Mouse (Mus musculus) liver, embryonic 11.5 days (tissue): ENCODE data around the gene Chst11. TPM values are rescaled to one million over a fixed set of nuclear protein-coding genes. Genes with fewer than 3 reads are reported as not detected.

ENCODE experiments used
- ATAC-seq: fragments of 200-750 bp; cut with Nextera tagmentation; replicated peaks from 2 replicates; pipeline ENCODE4 v1.8.0; 2017; ENCODE audit warnings: moderate number of reproducible peaks, mild to moderate bottlenecking, moderate TSS enrichment, moderate library complexity; ENCODE audit not compliant: low FRiP score
- DNase-seq: peaks from one replicate; pipeline ENCODE4 v3.0.0-alpha.2; 2017; ENCODE audit warnings: low spot score
- H3K27ac ChIP-seq: fragments of 300-500 bp; sonication (generic); 2 replicates; pipeline ENCODE4 v1.5.1; 2014; ENCODE audit warnings: mild to moderate bottlenecking, low read depth, low read length, control low read depth
- H3K27me3 ChIP-seq: fragments of 300-500 bp; sonication (generic); replicated peaks from 2 replicates; pipeline ENCODE4 v1.6.1; 2014; ENCODE audit warnings: low read length, mixed read lengths; ENCODE audit not compliant: control insufficient read depth, insufficient read depth
- H3K36me3 ChIP-seq: fragments of 300-500 bp; sonication (generic); 2 replicates; pipeline ENCODE4 v1.6.1; 2014; ENCODE audit warnings: mild to moderate bottlenecking, low read length, moderate library complexity, mixed read lengths; ENCODE audit not compliant: control insufficient read depth, insufficient read depth
- H3K4me1 ChIP-seq: fragments of 300-500 bp; sonication (generic); replicated peaks from 2 replicates; pipeline ENCODE4 v1.6.1; 2014; ENCODE audit warnings: low read length, mixed read lengths; ENCODE audit not compliant: control insufficient read depth, insufficient read depth
- H3K4me2 ChIP-seq: fragments of 300-500 bp; sonication (generic); 2 replicates; pipeline ENCODE4 v1.6.1; 2014; ENCODE audit warnings: mild to moderate bottlenecking, control low read depth, moderate library complexity
- H3K4me3 ChIP-seq: fragments of 300-500 bp; sonication (generic); 2 replicates; pipeline ENCODE4 v1.5.1; 2014; ENCODE audit warnings: low read depth, low read length, control low read depth
- H3K9ac ChIP-seq: fragments of 300-500 bp; sonication (generic); 2 replicates; pipeline ENCODE4 v1.6.1; 2014; ENCODE audit warnings: low read depth, low read length, control low read depth
- H3K9me3 ChIP-seq: fragments of 300-500 bp; sonication (generic); 2 replicates; pipeline ENCODE4 v1.6.1; 2016; ENCODE audit warnings: low read length, inconsistent platforms, mixed read lengths; ENCODE audit not compliant: control insufficient read depth
- WGBS: fragments of 180-500 bp; shearing (Covaris S2); extraction: QIAGEN DNeasy Blood & Tissue Kit; methylation state at CpG from one replicate; pipeline ENCODE4 v1.1.7; 2014; 5-methylcytosine and 5-hydroxymethylcytosine counted together
- polyA plus RNA-seq: library from polyadenylated mRNA; unstranded; fragments of >200 nt; fragmentation: Nextera tagmentation; extraction: Ambion mirVana; gene quantifications from 2 replicates; pipeline ENCODE4 v1.2.1, GENCODE M21; 2014

Chst11 gene
- polyA plus RNA-seq, 1 experiment from 2014 or later, result 2.9 TPM

DNA sequence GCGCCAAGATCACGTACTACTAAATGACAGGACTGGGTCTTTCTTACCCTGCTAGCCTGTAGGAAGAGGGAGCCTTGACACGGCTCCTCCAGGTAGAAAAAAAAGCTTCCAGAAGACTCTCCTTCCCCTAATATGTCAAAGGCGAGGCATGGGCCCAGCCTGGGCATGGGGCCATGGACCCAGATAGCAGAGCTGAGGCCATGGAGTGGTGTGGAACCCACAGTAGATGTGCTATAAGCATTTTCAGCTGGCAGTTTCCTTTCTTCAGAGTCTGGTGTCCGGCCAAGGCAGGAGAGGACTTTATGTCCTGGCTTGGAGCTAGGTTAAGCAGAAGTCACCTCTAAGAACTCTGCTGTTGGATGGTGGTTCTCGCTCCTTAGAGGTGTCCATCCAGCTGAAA, 111.0 kb downstream of the Chst11 start:
- H3K9me3 ChIP-seq, result no peaks in the 10 kb centered on the region
- H3K9ac ChIP-seq, result no peak overlapping the region
- no peak for ATAC-seq
- H3K27me3 ChIP-seq, result no peaks in the 10 kb centered on the region
- H3K4me1 ChIP-seq, result peaks cover 2% of the 10 kb centered on the region; the same call in 1 of the 2 replicates
- no peaks in the 10 kb centered on the region for H3K36me3 ChIP-seq
- H3K27ac ChIP-seq, result no peak overlapping the region
- no peak overlapping the region for H3K4me2 ChIP-seq
- WGBS, result 82% methylated on average over 6 of the region's 6 CpGs
- DNase-seq, result no peak
- H3K4me3 ChIP-seq, result no peak overlapping the region

GRCm38 (mm10) chr10:83098940-83099339, 113.6 kb downstream of the Chst11 start:
- Histone ChIP-seq H3K9me3 (no peaks in the 10 kb centered on the region), H3K4me1 (no peaks in the 10 kb centered on the region; the same call in none of the 2 replicates), H3K9ac (no peak overlapping the region), H3K4me3 (no peak overlapping the region), H3K27me3 (no peaks in the 10 kb centered on the region), H3K4me2 (no peak overlapping the region), H3K27ac (no peak overlapping the region), H3K36me3 (no peaks in the 10 kb centered on the region)
- no peak for DNase-seq
- no peak for ATAC-seq
- 85% methylated on average over 10 of the region's 10 CpGs for WGBS

DNA sequence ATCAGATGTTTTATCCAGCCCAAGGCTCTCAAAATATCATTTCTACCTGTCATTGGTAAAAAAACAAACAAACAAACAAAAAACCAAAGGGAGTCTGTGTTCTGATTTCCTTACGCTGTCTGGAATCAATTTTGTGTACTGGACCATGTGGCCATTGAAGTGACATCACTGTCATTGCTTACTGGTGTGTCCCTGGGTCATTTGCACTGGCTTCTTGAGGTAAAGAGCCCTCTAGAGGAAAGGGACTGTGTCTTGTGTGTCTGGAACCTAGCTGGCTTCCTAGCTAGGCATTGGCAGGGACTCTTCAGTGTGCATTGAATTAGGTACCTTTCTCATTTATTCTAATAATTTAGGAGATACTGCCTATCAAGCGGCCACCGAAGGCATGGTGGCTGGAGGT, 114.4 kb downstream of the Chst11 start:
- Histone ChIP-seq H3K9me3 (no peaks in the 10 kb centered on the region), H3K4me2 (no peak overlapping the region), H3K36me3 (no peaks in the 10 kb centered on the region), H3K27me3 (no peaks in the 10 kb centered on the region), H3K9ac (no peak overlapping the region), H3K4me1 (no peaks in the 10 kb centered on the region; the same call in 1 of the 2 replicates), H3K4me3 (no peak overlapping the region), H3K27ac (no peak overlapping the region)
- no peak for ATAC-seq
- no peak for DNase-seq
- WGBS, result 81% methylated on average over 3 of the region's 3 CpGs

GRCm38 (mm10) chr10:83100890-83101289, 115.6 kb downstream of the Chst11 start:
- DNase-seq, result no peak
- 55% methylated on average over 8 of the region's 8 CpGs for WGBS
- Histone ChIP-seq H3K36me3 (no peaks in the 10 kb centered on the region), H3K4me1 (no peaks in the 10 kb centered on the region; the same call in 1 of the 2 replicates), H3K27ac (no peak overlapping the region), H3K9ac (no peak overlapping the region), H3K4me3 (no peak overlapping the region), H3K9me3 (no peaks in the 10 kb centered on the region), H3K4me2 (no peak overlapping the region), H3K27me3 (no peaks in the 10 kb centered on the region)
- ATAC-seq, result no peak

DNA sequence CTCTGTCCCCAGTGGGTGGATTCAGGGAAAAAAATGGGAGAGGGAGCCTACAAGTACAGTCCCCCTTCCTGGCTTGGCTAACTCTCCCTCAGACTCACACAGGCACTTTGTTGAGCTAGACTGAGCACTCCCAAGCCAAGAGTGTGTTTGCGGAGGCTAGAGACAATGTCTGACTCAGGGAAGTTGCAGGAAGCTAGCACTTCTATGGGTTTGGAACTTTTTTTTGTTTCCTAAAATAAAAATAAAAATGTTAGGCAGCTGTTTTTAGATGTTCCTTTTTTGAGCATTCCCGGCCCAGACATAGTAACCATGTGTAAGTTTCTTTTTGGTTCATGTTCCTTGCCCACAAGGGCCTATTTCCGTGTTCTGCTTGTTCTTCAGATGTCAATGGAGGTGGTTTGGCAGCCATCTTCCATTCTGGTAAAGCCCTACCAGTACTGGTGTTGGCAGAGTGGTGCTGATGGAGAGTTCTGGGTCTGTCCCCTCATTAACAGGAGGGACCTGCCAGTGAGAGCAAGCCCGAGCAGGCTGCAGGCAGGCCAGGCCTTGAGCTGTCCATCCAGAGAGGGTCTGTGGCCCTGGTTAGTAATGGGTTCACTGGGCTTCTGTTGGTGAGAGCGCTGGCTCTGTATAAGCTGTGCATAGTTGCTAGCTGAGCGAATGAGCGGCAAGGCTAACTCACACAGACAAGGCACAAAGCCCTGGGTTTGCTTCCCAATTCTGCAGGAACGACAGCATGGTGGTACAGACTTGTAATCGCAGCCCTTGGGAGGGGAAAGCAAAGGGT, 116.3 kb downstream of the Chst11 start:
- H3K4me1 ChIP-seq, result no peaks in the 10 kb centered on the region; the same call in 1 of the 2 replicates
- no peak overlapping the region for H3K4me3 ChIP-seq
- no peaks in the 10 kb centered on the region for H3K36me3 ChIP-seq
- no peaks in the 10 kb centered on the region for H3K9me3 ChIP-seq
- WGBS, result 88% methylated on average over 9 of the region's 9 CpGs
- no peaks in the 10 kb centered on the region for H3K27me3 ChIP-seq
- ATAC-seq (no peak), DNase-seq (no peak)
- no peak overlapping the region for H3K4me2 ChIP-seq
- no peak overlapping the region for H3K27ac ChIP-seq
- H3K9ac ChIP-seq, result no peak overlapping the region

DNA sequence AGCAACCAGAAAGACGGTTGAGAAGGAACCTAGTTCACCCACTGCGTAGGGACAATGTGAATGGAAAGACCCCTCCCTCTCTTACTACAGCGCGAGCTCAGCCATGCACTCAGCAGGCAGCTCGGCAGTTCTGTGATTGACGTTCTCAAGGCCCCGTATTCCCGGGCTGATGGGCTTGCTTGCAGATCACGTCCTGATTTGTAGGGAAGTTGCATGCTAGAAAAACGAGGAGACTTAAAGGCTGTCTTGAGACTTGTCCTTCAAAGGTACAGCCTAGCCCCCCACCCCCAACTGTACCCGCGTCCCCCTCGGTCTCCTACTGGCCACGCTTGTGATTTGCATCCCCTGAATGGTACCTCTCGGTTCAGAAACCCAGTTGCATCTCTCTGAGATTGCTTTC, 117.4 kb downstream of the Chst11 start:
- Histone ChIP-seq H3K4me3 (no peak overlapping the region), H3K9ac (no peak overlapping the region), H3K4me1 (peaks cover 3% of the 10 kb centered on the region; the same call in 1 of the 2 replicates), H3K9me3 (no peaks in the 10 kb centered on the region), H3K4me2 (no peak overlapping the region), H3K27ac (no peak overlapping the region), H3K36me3 (no peaks in the 10 kb centered on the region), H3K27me3 (no peaks in the 10 kb centered on the region)
- DNase-seq (no peak), ATAC-seq (no peak)
- 54% methylated on average over 15 of the region's 15 CpGs for WGBS

- no peak for ATAC-seq
- 94% methylated on average over 8 of the region's 8 CpGs for WGBS
These were observed 118.9 kb downstream of the Chst11 start for GRCm38 (mm10) chr10:83104221-83104620.

DNA sequence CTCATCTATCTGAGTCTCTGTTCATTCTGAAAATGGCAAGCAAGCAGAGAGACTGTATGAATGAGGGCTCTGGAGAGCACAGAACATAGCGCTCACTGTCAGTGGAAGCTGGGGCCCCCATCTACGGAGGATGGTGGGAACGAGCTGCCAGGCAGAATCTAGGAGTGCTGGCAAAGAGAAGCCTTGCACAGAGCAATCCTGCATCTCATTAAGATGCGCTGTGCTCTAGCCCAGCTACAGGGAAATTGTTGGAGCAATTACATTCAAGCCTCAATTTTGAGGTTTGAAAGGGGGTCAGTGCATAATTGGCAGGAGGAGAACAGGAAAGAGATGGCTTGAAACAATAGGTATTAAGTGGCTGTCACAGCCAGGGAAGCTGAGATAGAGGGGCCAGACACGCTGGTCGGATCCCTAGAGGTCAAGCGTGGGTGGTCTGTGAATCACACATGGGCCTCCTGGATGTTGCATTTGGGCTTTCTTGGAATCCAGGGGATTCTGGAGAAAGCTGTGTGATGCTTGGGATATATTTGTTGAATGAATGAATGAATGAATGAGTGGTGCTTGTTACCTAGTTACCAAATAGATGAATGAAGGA, 121.0 kb downstream of the Chst11 start:
- no peak overlapping the region for H3K4me3 ChIP-seq
- H3K27ac ChIP-seq, result no peak overlapping the region
- no peak overlapping the region for H3K4me2 ChIP-seq
- H3K36me3 ChIP-seq, result no peaks in the 10 kb centered on the region
- H3K9ac ChIP-seq, result no peak overlapping the region
- H3K27me3 ChIP-seq, result no peaks in the 10 kb centered on the region
- WGBS, result 74% methylated on average over 7 of the region's 7 CpGs
- H3K4me1 ChIP-seq, result peaks cover 5% of the 10 kb centered on the region; the same call in 1 of the 2 replicates
- H3K9me3 ChIP-seq, result no peaks in the 10 kb centered on the region
- ATAC-seq (no peak), DNase-seq (no peak)

More at GRCm38 (mm10) chr10:83104221-83104620, 118.9 kb downstream of the Chst11 start:
- DNase-seq, result no peak
- Histone ChIP-seq H3K27ac (no peak overlapping the region), H3K4me1 (peaks cover 5% of the 10 kb centered on the region; the same call in 1 of the 2 replicates), H3K4me2 (no peak overlapping the region), H3K27me3 (no peaks in the 10 kb centered on the region), H3K36me3 (no peaks in the 10 kb centered on the region), H3K4me3 (no peak overlapping the region), H3K9me3 (no peaks in the 10 kb centered on the region), H3K9ac (no peak overlapping the region)

DNA sequence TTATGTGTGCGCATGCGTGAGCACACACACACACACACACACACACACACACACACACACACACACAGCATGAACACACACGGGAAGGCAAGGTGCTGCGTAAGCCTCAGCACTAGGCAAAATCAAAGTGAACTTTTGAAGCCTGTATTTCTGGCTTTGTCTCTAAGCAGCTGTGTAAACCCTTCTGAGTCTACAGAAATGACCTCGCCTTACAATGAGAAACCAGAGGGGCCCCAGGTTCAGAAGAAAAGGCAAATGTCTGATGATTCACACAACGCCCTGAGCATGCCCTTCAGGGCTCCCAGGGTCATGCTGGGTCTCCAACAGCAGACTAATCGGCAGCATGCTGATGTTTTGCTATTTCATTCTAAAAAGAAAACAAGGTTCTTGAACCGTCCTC, 122.1 kb downstream of the Chst11 start:
- Histone ChIP-seq H3K9ac (no peak overlapping the region), H3K4me2 (no peak overlapping the region), H3K27me3 (no peaks in the 10 kb centered on the region), H3K9me3 (no peaks in the 10 kb centered on the region), H3K36me3 (no peaks in the 10 kb centered on the region), H3K27ac (no peak overlapping the region), H3K4me3 (no peak overlapping the region), H3K4me1 (peaks cover 5% of the 10 kb centered on the region; the same call in 1 of the 2 replicates)
- no peak for ATAC-seq
- WGBS, result 74% methylated on average over 8 of the region's 8 CpGs
- no peak for DNase-seq
